Mouse (Mus musculus) forebrain, embryonic 14.5 days (tissue): Measurements from ENCODE around the gene Washc1. TPM values are rescaled to one million over a fixed set of nuclear protein-coding genes. Genes with fewer than 3 reads are reported as not detected.
"Not testable (repeated sequence)": the region's sequence is repeated elsewhere in the genome, so short reads cannot be mapped to it uniquely, and the experiment has no call there.

Source experiments
- ATAC-seq: fragments of 200-750 bp; cut with Nextera tagmentation; 2 replicates; pipeline ENCODE4 v1.8.0; 2017; ENCODE audit warnings: mild to moderate bottlenecking, moderate library complexity
- DNase-seq: peaks from one replicate; pipeline ENCODE4 v3.0.0-alpha.2; 2015; ENCODE audit warnings: low spot score
- H3K27ac ChIP-seq: fragments of 300-500 bp; sonication (generic); 2 replicates; pipeline ENCODE4 v1.5.1; 2014; ENCODE audit warnings: low read depth, mild to moderate bottlenecking, control low read depth, low read length, moderate library complexity
- H3K27me3 ChIP-seq: fragments of 300-500 bp; sonication (generic); replicated peaks from 2 replicates; pipeline ENCODE4 v1.6.1; 2014; ENCODE audit warnings: low read length, control low read depth, mixed read lengths; ENCODE audit not compliant: control insufficient read depth, insufficient read depth
- H3K36me3 ChIP-seq: fragments of 300-500 bp; sonication (generic); 2 replicates; pipeline ENCODE4 v1.6.1; 2014; ENCODE audit warnings: low read length, control low read depth; ENCODE audit not compliant: control insufficient read depth, insufficient read depth
- H3K4me1 ChIP-seq: fragments of 300-500 bp; sonication (generic); 2 replicates; pipeline ENCODE4 v1.6.1; 2014; ENCODE audit warnings: antibody characterized with exemption, low read length, control low read depth; ENCODE audit not compliant: control insufficient read depth, insufficient read depth
- H3K4me2 ChIP-seq: fragments of 300-500 bp; sonication (generic); 2 replicates; pipeline ENCODE4 v1.6.1; 2014; ENCODE audit warnings: mild to moderate bottlenecking, control low read depth, low read length
- H3K4me3 ChIP-seq: fragments of 300-500 bp; sonication (generic); 2 replicates; pipeline ENCODE4 v1.5.1; 2014; ENCODE audit warnings: low read depth, low read length, control low read depth
- H3K9ac ChIP-seq: fragments of 300-500 bp; sonication (generic); 2 replicates; pipeline ENCODE4 v1.6.1; 2014; ENCODE audit warnings: mild to moderate bottlenecking, low read length, control low read depth, moderate library complexity
- H3K9me3 ChIP-seq: fragments of 300-500 bp; sonication (generic); replicated peaks from 2 replicates; pipeline ENCODE4 v1.6.1; 2016; ENCODE audit warnings: low read length, control low read depth, mixed read lengths; ENCODE audit not compliant: control insufficient read depth
- WGBS: fragments of 180-500 bp; shearing (Covaris S2); extraction: QIAGEN DNeasy Blood & Tissue Kit; methylation state at CpG from one replicate; pipeline ENCODE4 v1.1.7; 2014; 5-methylcytosine and 5-hydroxymethylcytosine counted together
- polyA plus RNA-seq: library from polyadenylated mRNA; unstranded; fragments of >200 nt; fragmentation: Nextera tagmentation; extraction: Ambion mirVana; gene quantifications from 2 replicates; pipeline ENCODE4 v1.2.1, GENCODE M21; 2014

Gene Washc1
- polyA plus RNA-seq, 1 experiment from 2014 or later, result 35.6 TPM

GRCm38 (mm10) chr17:66123816-66124610 lies 12.7 kb downstream of the Washc1 start:
- no peak for DNase-seq
- Histone ChIP-seq H3K27me3 (no peaks in the 10 kb centered on the region), H3K9ac (peak overlapping the region; percentile 73), H3K9me3 (no peaks in the 10 kb centered on the region), H3K4me2 (peak overlapping the region; percentile 60), H3K4me3 (peak overlapping the region; percentile 80), H3K27ac (peak overlapping the region; percentile 30; the same call in 1 of the 2 replicates), H3K36me3 (peaks cover 19% of the 10 kb centered on the region), H3K4me1 (peaks cover 8% of the 10 kb centered on the region)
- WGBS, result 1% methylated on average over 20 of the region's 20 CpGs
- ATAC-seq, result peak; percentile 40

GRCm38 (mm10) chr17:66125211-66125610 lies 13.9 kb downstream of the Washc1 start:
- Histone ChIP-seq H3K27ac (no peak overlapping the region), H3K9me3 (no peaks in the 10 kb centered on the region), H3K4me3 (no peak overlapping the region), H3K4me1 (peaks cover 8% of the 10 kb centered on the region), H3K4me2 (no peak overlapping the region), H3K36me3 (peaks cover 14% of the 10 kb centered on the region), H3K9ac (no peak overlapping the region), H3K27me3 (no peaks in the 10 kb centered on the region)
- 72% methylated on average over 5 of the region's 5 CpGs for WGBS
- no peak for ATAC-seq
- DNase-seq, result no peak

GRCm38 (mm10) chr17:66130371-66130770 lies 19.0 kb downstream of the Washc1 start:
- WGBS, result 90% methylated on average over 9 of the region's 9 CpGs
- Histone ChIP-seq H3K27ac (no peak overlapping the region), H3K4me3 (no peak overlapping the region), H3K36me3 (peaks cover 55% of the 10 kb centered on the region), H3K27me3 (no peaks in the 10 kb centered on the region), H3K4me1 (no peaks in the 10 kb centered on the region), H3K4me2 (no peak overlapping the region), H3K9ac (no peak overlapping the region), H3K9me3 (no peaks in the 10 kb centered on the region)
- DNase-seq (no peak), ATAC-seq (no peak)

- Histone ChIP-seq H3K27ac (no peak overlapping the region), H3K36me3 (peaks cover 62% of the 10 kb centered on the region), H3K4me2 (no peak overlapping the region), H3K4me1 (no peaks in the 10 kb centered on the region), H3K4me3 (no peak overlapping the region), H3K9ac (no peak overlapping the region), H3K27me3 (no peaks in the 10 kb centered on the region), H3K9me3 (no peaks in the 10 kb centered on the region)
- no peak for DNase-seq
- no peak for ATAC-seq
- WGBS, result 96% methylated on average over 4 of the region's 4 CpGs
These were observed 19.9 kb downstream of the Washc1 start for GRCm38 (mm10) chr17:66131212-66131611.

- not testable (repeated sequence) for H3K27me3 ChIP-seq, H3K4me2 ChIP-seq, DNase-seq, H3K9ac ChIP-seq, H3K4me3 ChIP-seq, H3K27ac ChIP-seq, H3K4me1 ChIP-seq, H3K9me3 ChIP-seq
- WGBS, result 74% methylated on average over 4 of the region's 8 CpGs
- H3K36me3 ChIP-seq, result peaks cover 28% of the 10 kb centered on the region
- ATAC-seq, result peak; percentile 90
These were observed 41.6 kb downstream of the Washc1 start for GRCm38 (mm10) chr17:66152706-66153662.

GRCm38 (mm10) chr17:66153735-66154423 lies 42.5 kb downstream of the Washc1 start:
- H3K27ac ChIP-seq, DNase-seq, H3K9me3 ChIP-seq, H3K4me3 ChIP-seq, H3K4me2 ChIP-seq, ATAC-seq, H3K9ac ChIP-seq, H3K27me3 ChIP-seq, H3K4me1 ChIP-seq: not testable (repeated sequence)
- H3K36me3 ChIP-seq, result peaks cover 21% of the 10 kb centered on the region
- WGBS, result 94% methylated on average over 4 of the region's 4 CpGs

- Histone ChIP-seq H3K4me3 (no peak overlapping the region), H3K36me3 (peaks cover 16% of the 10 kb centered on the region), H3K4me1 (no peaks in the 10 kb centered on the region), H3K4me2 (no peak overlapping the region), H3K27me3 (no peaks in the 10 kb centered on the region), H3K9me3 (no peaks in the 10 kb centered on the region), H3K27ac (no peak overlapping the region), H3K9ac (no peak overlapping the region)
- DNase-seq, result no peak
- WGBS, result 78% methylated on average over 2 of the region's 2 CpGs
- ATAC-seq, result no peak
These were observed 43.5 kb downstream of the Washc1 start for GRCm38 (mm10) chr17:66154876-66155275.

GRCm38 (mm10) chr17:66158271-66158670 lies 46.9 kb downstream of the Washc1 start:
- Histone ChIP-seq H3K4me1 (no peaks in the 10 kb centered on the region), H3K36me3 (no peaks in the 10 kb centered on the region), H3K4me2 (no peak overlapping the region), H3K4me3 (no peak overlapping the region), H3K9me3 (no peaks in the 10 kb centered on the region), H3K9ac (no peak overlapping the region), H3K27ac (no peak overlapping the region), H3K27me3 (no peaks in the 10 kb centered on the region)
- 87% methylated on average over 5 of the region's 5 CpGs for WGBS
- DNase-seq (no peak), ATAC-seq (no peak)
